Mouse (Mus musculus) brain, embryonic 18.5 days (tissue): ENCODE measurements at regions not wholly inside any gene's neighbourhood (a gene's known extent, or its start where the extent isn't known, plus 50 kb on each side); places are given as distances from the start of the nearest gene placed in this dataset.

Experiments
- DNase-seq: peaks from one replicate; pipeline ENCODE4 v3.0.0-alpha.2; 2012; ENCODE audit warnings: low read depth, low spot score

- no peak for DNase-seq
These were observed 113.4 kb downstream of the Ets2 start for GRCm38 (mm10) chr16:95815206-95815731.

GRCm38 (mm10) chr16:95814513-95815118, 112.7 kb downstream of the Ets2 start:
- DNase-seq = no peak

- no peak for DNase-seq
These were observed 109.2 kb downstream of the Ets2 start for GRCm38 (mm10) chr16:95811092-95811491.

- DNase-seq = no peak
These were observed 107.4 kb downstream of the Ets2 start for GRCm38 (mm10) chr16:95809127-95809876.

GRCm38 (mm10) chr16:95806510-95806909, 104.6 kb downstream of the Ets2 start:
- no peak for DNase-seq

GRCm38 (mm10) chr16:95804199-95804598, 102.3 kb downstream of the Ets2 start:
- DNase-seq = no peak

GRCm38 (mm10) chr16:95802641-95803040, 100.8 kb downstream of the Ets2 start:
- no peak for DNase-seq

- DNase-seq = no peak
These were observed 100.3 kb downstream of the Ets2 start for GRCm38 (mm10) chr16:95802207-95802606.

- no peak for DNase-seq
These were observed 99.1 kb downstream of the Ets2 start for GRCm38 (mm10) chr16:95800911-95801442.

- no peak for DNase-seq
These were observed 96.7 kb downstream of the Ets2 start for GRCm38 (mm10) chr16:95798582-95798981.

GRCm38 (mm10) chr16:95798099-95798498, 96.2 kb downstream of the Ets2 start:
- no peak for DNase-seq

GRCm38 (mm10) chr16:95797141-95797540, 95.3 kb downstream of the Ets2 start:
- DNase-seq = no peak

- DNase-seq = no peak
These were observed 93.0 kb downstream of the Ets2 start for GRCm38 (mm10) chr16:95794876-95795275.

- DNase-seq = no peak
These were observed 92.4 kb downstream of the Ets2 start for GRCm38 (mm10) chr16:95794281-95794727.

- no peak for DNase-seq
These were observed 88.8 kb downstream of the Ets2 start for GRCm38 (mm10) chr16:95790691-95791090.

- no peak for DNase-seq
These were observed 87.7 kb downstream of the Ets2 start for GRCm38 (mm10) chr16:95789548-95789947.

- DNase-seq = no peak
These were observed 79.8 kb downstream of the Ets2 start for GRCm38 (mm10) chr16:95781681-95782080.

- DNase-seq = no peak
These were observed 78.6 kb downstream of the Ets2 start for GRCm38 (mm10) chr16:95780431-95780830.

- no peak for DNase-seq
These were observed 77.2 kb downstream of the Ets2 start for GRCm38 (mm10) chr16:95778845-95779722.

- DNase-seq = no peak
These were observed 76.3 kb downstream of the Ets2 start for GRCm38 (mm10) chr16:95778173-95778572.

GRCm38 (mm10) chr16:95776610-95777363, 74.9 kb downstream of the Ets2 start:
- DNase-seq = no peak
